Mouse (Mus musculus): ENCODE measurements around the gene Apol7a.

The Apol7a gene

DNA sequence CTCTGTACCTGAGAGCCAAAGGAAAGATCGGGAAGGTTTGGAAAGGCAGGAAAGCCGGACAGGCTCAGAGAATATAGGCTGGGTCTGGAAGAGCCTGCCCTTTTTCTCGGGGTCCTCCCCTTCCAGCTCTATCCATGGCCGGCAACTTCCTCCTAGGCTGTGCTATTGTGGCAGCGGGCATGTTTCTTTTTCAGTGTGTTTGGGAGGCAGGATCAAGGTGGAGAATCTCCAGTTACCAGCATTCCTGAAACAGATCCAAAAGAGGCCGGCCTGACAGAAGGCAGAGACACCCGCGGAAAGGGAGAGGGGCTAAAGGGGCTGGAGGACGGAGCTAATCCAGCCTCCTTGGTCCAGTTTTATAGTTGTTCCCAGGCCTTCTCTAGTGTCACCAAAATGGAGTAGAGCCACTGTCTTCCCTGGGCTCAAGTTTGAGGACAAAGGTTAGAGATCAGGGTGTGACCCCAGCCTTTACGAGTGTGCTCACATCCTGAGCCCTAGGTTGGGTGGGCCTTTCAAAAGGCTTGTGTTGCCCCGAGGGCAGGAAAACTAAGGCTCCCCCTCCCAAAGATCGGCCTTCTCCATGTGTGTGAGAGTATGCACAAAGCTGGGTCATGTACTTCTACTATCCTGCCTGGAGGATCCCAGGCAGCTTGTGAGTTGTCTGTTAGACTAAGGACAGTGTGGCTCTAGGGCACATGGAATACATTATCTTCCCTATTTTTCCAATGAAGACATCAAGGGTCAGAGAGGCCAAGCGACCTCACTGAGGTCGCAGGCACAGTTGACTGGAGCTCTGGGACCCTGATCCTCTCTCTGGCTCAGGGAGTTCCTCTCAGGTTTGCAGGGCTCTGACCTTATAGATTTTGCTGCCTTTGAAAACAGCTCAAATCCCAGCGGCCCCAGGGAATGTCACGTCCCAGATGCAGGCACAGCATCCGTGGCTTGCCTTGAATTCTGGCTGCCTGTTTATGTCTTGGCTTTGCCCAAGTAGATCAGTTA lies 54.5 kb downstream of the Apol7a start:
- DNase-seq, result no peak

- DNase-seq, result peak; percentile 64
Observed at GRCm38 (mm10) chr15:77343527-77344091, 55.3 kb downstream of the Apol7a start.

DNA sequence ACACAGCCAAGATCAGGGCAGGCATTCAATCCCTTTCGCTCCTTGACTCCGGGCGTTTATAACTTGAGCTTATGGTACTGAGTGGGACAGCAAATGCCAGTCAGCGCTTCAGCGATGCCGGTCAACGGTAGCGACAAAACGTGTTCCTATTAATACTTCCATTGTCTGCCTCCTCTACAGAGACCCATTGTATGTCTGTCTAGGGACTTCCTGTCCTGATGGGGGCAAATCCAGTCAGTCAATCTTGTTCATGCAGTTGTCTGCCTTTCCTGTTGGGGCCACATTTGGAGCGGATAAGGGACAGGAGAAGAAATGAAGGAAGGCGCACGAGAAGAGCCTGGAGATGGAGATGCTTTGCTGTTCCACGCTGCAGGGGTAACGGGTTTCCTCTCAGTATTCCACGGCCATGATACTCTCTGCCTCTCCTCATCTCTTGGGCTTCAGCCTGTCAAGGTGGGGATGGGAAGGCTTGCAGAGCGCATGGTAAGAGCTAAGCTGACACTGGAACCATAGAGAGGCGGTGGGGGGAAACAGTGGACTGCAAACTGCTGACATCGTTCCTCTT lies 55.9 kb downstream of the Apol7a start:
- DNase-seq, result no peak

- DNase-seq, result no peak
Observed at GRCm38 (mm10) chr15:77342005-77342404, 56.9 kb downstream of the Apol7a start.

GRCm38 (mm10) chr15:77340581-77340980 lies 58.3 kb downstream of the Apol7a start:
- no peak for DNase-seq

GRCm38 (mm10) chr15:77338924-77339429 lies 59.9 kb downstream of the Apol7a start:
- no peak for DNase-seq

DNA sequence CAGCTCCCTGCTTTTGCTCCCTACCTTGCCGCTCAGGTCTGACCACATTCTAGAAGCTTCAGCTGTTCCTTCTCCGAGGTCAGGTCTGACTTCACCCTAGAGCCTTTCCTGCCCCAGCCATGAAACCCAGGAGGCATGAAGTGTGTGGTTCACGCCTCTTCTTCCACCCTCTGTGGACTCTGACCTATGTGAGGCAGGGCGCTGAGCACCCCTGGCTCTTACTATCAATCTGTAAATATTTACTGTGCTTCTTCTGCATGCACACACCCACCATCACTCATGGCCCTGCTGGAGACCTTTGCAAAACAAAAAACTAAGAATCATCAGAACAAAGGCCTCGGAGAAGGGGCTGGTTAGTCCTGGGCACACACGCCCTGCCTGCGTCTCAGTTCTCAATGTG lies 60.5 kb downstream of the Apol7a start:
- no peak for DNase-seq
